Mouse (Mus musculus) forelimb bud, embryonic 11.5 days (tissue): ENCODE measurements around the gene Safb2.

Source experiments
- DNase-seq: peaks from one replicate; pipeline ENCODE4 v3.0.0-alpha.2; 2012; ENCODE audit warnings: low read depth, low spot score

Safb2 gene

GRCm38 (mm10) chr17:56522744-56523143 lies 61.6 kb downstream of the Safb2 start:
- no peak for DNase-seq

GRCm38 (mm10) chr17:56515690-56516410 lies 68.5 kb downstream of the Safb2 start:
- no peak for DNase-seq

GRCm38 (mm10) chr17:56514916-56515315 lies 69.5 kb downstream of the Safb2 start:
- DNase-seq: no peak

GRCm38 (mm10) chr17:56514330-56514729 lies 70.1 kb downstream of the Safb2 start:
- no peak for DNase-seq

GRCm38 (mm10) chr17:56512310-56512709 lies 72.1 kb downstream of the Safb2 start, which contains the start of gene Znrf4:
Znrf4 (minus strand) TSS chr17:56512431.
- no peak for DNase-seq

GRCm38 (mm10) chr17:56511707-56512090 lies 72.7 kb downstream of the Safb2 start:
- DNase-seq: no peak

GRCm38 (mm10) chr17:56510970-56511706 lies 73.2 kb downstream of the Safb2 start:
- DNase-seq: no peak
